Mouse (Mus musculus): ENCODE measurements at regions not wholly inside any gene's neighbourhood (a gene's known extent, or its start where the extent isn't known, plus 50 kb on each side); places are given as distances from the start of the nearest gene placed in this dataset.

DNA sequence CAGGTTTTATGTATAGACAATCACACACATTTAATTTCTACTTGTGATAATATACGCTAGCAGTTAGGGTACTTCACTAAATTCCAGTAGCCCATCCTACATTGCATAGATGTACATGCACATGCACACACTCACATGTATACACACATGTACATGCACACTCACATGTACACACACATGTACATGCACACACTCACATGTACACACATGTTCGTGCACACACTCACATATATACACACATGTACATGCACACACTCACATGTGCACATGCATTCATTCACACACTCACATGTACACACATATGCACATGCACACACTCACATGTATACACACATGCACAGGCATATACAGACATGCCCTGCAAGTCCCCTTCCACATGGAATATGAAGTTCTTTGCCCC, 326.8 kb downstream of the Tns1 start:
- WGBS = 92% methylated on average over 2 of the region's 2 CpGs
- Histone ChIP-seq H3K4me2 (replicated peaks) (no peak overlapping the region), H3K36me3 (no peaks in the 10 kb centered on the region), H3K27me3 (no peaks in the 10 kb centered on the region), H3K9me3 (no peaks in the 10 kb centered on the region), H3K4me1 (no peaks in the 10 kb centered on the region), H3K4me3 (no peak overlapping the region), H3K9ac (replicated peaks) (no peak overlapping the region), H3K27ac (replicated peaks) (no peak overlapping the region)
- ATAC-seq (replicated peaks) = no peak

DNA sequence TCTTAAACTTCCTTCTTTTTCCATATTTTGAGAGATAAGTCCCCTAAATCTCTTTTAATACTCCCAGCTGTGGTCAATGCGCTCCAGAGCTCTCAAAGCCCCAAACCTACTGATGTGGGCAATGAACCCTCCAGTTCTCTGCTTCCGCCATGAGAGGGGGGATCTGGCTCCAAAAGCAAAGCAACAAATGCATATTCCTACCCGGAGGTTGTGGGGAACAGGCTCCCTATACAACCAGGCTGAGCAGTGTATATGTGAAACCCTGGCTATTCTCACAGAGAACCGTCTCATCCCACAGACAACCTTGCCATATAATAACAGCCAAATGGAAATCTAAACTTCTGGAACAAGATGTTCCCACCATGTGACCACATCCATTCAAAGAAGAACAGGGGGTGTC, 330.4 kb downstream of the Tns1 start:
- H3K27ac ChIP-seq (replicated peaks) = no peak overlapping the region
- H3K9me3 ChIP-seq = no peaks in the 10 kb centered on the region
- no peak overlapping the region for H3K9ac ChIP-seq (replicated peaks)
- WGBS = 91% methylated on average over 4 of the region's 4 CpGs
- no peak for ATAC-seq (replicated peaks)
- H3K4me2 ChIP-seq (replicated peaks) = no peak overlapping the region
- no peak overlapping the region for H3K4me3 ChIP-seq
- no peaks in the 10 kb centered on the region for H3K27me3 ChIP-seq
- H3K36me3 ChIP-seq = no peaks in the 10 kb centered on the region
- H3K4me1 ChIP-seq = no peaks in the 10 kb centered on the region

- ATAC-seq (replicated peaks) = no peak
- H3K27ac ChIP-seq (replicated peaks) = no peak overlapping the region
- no peaks in the 10 kb centered on the region for H3K9me3 ChIP-seq
- 92% methylated on average over 3 of the region's 3 CpGs for WGBS
- no peak overlapping the region for H3K4me3 ChIP-seq
- no peak overlapping the region for H3K4me2 ChIP-seq (replicated peaks)
- H3K27me3 ChIP-seq = no peaks in the 10 kb centered on the region
- H3K4me1 ChIP-seq = no peaks in the 10 kb centered on the region
- no peak overlapping the region for H3K9ac ChIP-seq (replicated peaks)
- H3K36me3 ChIP-seq = no peaks in the 10 kb centered on the region
Observed at GRCm38 (mm10) chr1:73793256-73793655, 331.0 kb downstream of the Tns1 start.

DNA sequence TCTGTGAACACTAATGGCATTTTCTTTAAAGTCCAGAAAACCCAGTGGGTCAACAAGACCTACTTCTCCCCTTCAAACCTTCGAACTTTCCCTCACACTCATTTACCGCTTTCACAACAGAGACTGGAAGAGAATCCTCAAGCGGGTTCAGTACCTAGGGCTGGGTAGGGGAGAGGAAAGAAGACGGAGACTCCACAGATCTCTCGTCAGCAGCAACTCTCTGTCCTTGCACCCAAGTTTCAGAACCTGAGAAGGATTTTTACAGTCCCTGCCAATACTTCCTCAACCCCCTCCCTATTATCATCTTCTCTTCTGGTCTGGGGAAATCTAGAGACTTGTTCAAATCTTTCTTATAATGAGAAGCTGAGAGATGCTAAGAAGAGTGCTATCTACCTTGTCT, 331.9 kb downstream of the Tns1 start:
- H3K9me3 ChIP-seq = no peaks in the 10 kb centered on the region
- no peaks in the 10 kb centered on the region for H3K4me1 ChIP-seq
- no peak overlapping the region for H3K9ac ChIP-seq (replicated peaks)
- no peaks in the 10 kb centered on the region for H3K36me3 ChIP-seq
- no peak overlapping the region for H3K27ac ChIP-seq (replicated peaks)
- no peak for ATAC-seq (replicated peaks)
- no peak overlapping the region for H3K4me2 ChIP-seq (replicated peaks)
- H3K4me3 ChIP-seq = no peak overlapping the region
- no peaks in the 10 kb centered on the region for H3K27me3 ChIP-seq
- WGBS = 88% methylated on average over 5 of the region's 5 CpGs

DNA sequence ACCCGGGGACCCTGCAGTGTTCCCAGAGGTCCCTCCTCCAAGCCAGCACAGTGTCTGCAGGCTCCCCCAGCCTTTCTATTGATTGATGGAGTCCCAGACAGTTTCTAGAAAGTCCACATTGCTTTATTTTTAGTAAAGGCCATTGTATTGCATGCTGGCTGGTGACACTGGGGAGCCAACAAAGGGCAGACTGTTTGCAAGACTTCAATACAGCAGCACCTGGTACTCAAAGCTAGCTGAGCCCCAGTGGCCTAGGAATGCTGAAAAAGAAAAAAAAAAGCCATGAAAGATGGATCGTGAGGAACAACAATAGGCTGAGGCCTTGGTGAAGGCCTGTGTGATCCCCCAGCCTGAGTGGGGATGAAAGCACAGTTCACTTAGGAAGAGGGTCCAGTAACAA, 336.6 kb downstream of the Tns1 start:
- Histone ChIP-seq H3K27ac (replicated peaks) (no peak overlapping the region), H3K4me1 (no peaks in the 10 kb centered on the region), H3K36me3 (no peaks in the 10 kb centered on the region), H3K9me3 (no peaks in the 10 kb centered on the region), H3K4me2 (replicated peaks) (no peak overlapping the region), H3K27me3 (no peaks in the 10 kb centered on the region), H3K4me3 (no peak overlapping the region), H3K9ac (replicated peaks) (no peak overlapping the region)
- ATAC-seq (replicated peaks) = no peak
- 26% methylated on average over 2 of the region's 2 CpGs for WGBS

DNA sequence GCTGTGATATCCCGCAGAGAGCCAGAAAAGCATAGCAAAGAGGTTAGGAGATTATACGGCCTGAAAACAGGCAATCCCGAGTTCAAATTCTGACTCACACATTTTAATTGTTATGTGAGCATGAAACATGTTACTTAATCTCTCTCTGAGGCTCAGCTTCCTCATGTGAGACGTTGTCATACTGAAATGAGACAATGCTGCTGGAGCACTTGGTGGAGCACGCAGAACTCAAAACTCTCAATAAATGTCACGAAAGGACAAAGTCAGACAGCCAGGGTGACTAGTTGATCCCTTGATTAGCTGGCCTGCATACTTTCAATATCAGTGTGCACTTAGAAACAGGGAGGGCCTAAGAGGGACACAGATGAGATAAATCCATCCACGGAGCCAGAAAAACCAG, 337.0 kb downstream of the Tns1 start:
- Histone ChIP-seq H3K27ac (replicated peaks) (no peak overlapping the region), H3K27me3 (no peaks in the 10 kb centered on the region), H3K9ac (replicated peaks) (no peak overlapping the region), H3K4me1 (no peaks in the 10 kb centered on the region), H3K9me3 (no peaks in the 10 kb centered on the region), H3K4me3 (no peak overlapping the region), H3K36me3 (no peaks in the 10 kb centered on the region), H3K4me2 (replicated peaks) (no peak overlapping the region)
- ATAC-seq (replicated peaks) = no peak
- WGBS = 70% methylated on average over 7 of the region's 7 CpGs

- Histone ChIP-seq H3K36me3 (no peaks in the 10 kb centered on the region), H3K27ac (replicated peaks) (no peak overlapping the region), H3K9ac (replicated peaks) (no peak overlapping the region), H3K4me2 (replicated peaks) (no peak overlapping the region), H3K4me3 (no peak overlapping the region), H3K27me3 (no peaks in the 10 kb centered on the region), H3K4me1 (no peaks in the 10 kb centered on the region), H3K9me3 (no peaks in the 10 kb centered on the region)
- ATAC-seq (replicated peaks) = no peak
- 89% methylated on average over 2 of the region's 2 CpGs for WGBS
Observed at GRCm38 (mm10) chr1:73783303-73783702, 340.9 kb downstream of the Tns1 start.

DNA sequence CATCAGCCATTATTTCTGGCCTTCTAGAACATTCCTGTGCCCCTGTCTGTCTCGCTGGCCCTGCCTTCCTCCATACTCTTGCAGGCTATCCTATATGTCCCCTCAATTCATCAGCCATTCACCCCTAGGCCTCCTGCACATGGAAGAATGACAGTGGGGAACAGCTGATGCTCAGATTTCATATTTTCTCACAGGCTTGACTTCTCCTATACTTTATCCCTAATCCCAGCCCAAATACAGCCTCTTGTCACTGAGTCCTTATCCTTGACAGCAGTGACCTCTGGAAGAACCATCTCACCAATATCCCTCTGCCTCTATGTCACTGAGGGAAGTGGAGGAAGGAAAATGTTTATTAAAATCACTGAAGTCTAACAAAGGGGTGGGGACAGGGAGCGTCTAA, 341.4 kb downstream of the Tns1 start:
- Histone ChIP-seq H3K9ac (replicated peaks) (no peak overlapping the region), H3K4me3 (no peak overlapping the region), H3K27me3 (no peaks in the 10 kb centered on the region), H3K36me3 (no peaks in the 10 kb centered on the region), H3K9me3 (no peaks in the 10 kb centered on the region), H3K4me1 (no peaks in the 10 kb centered on the region), H3K4me2 (replicated peaks) (no peak overlapping the region), H3K27ac (replicated peaks) (no peak overlapping the region)
- 88% methylated on average over 2 of the region's 2 CpGs for WGBS
- no peak for ATAC-seq (replicated peaks)

GRCm38 (mm10) chr1:73771773-73772172, 352.5 kb downstream of the Tns1 start:
- no peak overlapping the region for H3K4me2 ChIP-seq (replicated peaks)
- no peaks in the 10 kb centered on the region for H3K9me3 ChIP-seq
- no peaks in the 10 kb centered on the region for H3K36me3 ChIP-seq
- H3K4me1 ChIP-seq = no peaks in the 10 kb centered on the region
- 90% methylated on average over 5 of the region's 5 CpGs for WGBS
- no peak for ATAC-seq (replicated peaks)
- no peak overlapping the region for H3K4me3 ChIP-seq
- no peak overlapping the region for H3K9ac ChIP-seq (replicated peaks)
- H3K27ac ChIP-seq (replicated peaks) = no peak overlapping the region
- no peaks in the 10 kb centered on the region for H3K27me3 ChIP-seq

DNA sequence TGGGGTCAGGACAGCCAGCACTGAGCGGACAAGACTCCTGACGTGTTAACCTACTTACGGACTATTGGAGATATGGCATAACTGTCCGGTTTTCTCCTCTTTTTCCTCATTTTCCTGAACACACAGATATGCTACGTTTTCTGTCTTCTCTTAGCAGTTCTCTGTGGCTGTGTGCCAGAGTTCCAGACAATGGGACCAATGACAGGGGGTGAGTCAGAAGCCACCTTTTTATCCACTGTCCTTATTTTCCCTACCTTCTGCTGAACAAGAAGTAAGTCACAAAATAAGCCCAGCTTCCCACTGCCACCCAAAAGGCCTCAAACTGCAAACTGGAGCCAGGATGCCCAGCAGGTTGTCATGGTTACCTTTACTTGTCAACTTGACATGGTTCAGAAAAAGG, 353.6 kb downstream of the Tns1 start:
- WGBS = 78% methylated on average over 5 of the region's 5 CpGs
- Histone ChIP-seq H3K4me1 (no peaks in the 10 kb centered on the region), H3K27me3 (no peaks in the 10 kb centered on the region), H3K9ac (replicated peaks) (no peak overlapping the region), H3K27ac (replicated peaks) (no peak overlapping the region), H3K9me3 (no peaks in the 10 kb centered on the region), H3K36me3 (no peaks in the 10 kb centered on the region), H3K4me2 (replicated peaks) (no peak overlapping the region), H3K4me3 (no peak overlapping the region)
- ATAC-seq (replicated peaks) = no peak

DNA sequence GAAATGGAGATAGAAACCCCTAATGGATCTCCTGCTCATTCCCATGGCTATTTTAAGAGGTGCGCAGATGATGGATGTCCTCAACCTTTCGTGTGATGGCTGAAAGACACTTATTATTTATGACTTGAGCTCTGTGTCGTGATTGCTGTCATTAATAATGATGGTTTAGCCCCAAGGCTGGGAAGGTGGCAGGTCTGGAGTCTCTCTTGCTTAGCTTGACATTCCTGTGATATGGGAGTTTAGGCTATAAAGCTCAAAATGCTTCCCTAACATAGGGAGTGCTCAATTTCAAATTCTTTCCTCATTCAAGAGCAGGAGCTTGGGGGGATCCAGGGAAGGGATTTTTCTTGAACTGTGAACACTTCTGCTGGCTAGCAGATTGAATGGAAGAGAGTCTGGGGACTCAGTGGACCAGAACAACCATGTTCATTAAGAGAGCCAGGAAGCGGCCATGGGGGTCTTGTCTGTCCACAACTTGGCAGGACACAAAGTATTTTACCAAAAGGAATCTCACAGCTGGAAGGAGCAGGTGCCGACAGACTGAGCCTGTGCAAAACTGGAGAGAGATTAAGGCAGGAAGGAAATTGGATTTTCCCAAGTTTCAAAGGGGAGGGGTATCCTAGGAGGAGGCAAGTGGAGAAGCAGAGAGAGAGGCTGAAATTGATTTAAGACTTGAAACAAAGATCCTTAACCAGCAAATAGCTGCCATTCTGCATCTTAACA, 359.5 kb downstream of the Tns1 start:
- H3K9ac ChIP-seq (replicated peaks) = no peak overlapping the region
- no peaks in the 10 kb centered on the region for H3K27me3 ChIP-seq
- H3K36me3 ChIP-seq = no peaks in the 10 kb centered on the region
- no peak for ATAC-seq (replicated peaks)
- H3K4me1 ChIP-seq = no peaks in the 10 kb centered on the region
- H3K4me2 ChIP-seq (replicated peaks) = no peak overlapping the region
- 58% methylated on average over 5 of the region's 5 CpGs for WGBS
- H3K27ac ChIP-seq (replicated peaks) = no peak overlapping the region
- H3K4me3 ChIP-seq = no peak overlapping the region
- no peaks in the 10 kb centered on the region for H3K9me3 ChIP-seq

GRCm38 (mm10) chr1:73758110-73759061, 365.9 kb downstream of the Tns1 start:
- 28% methylated on average over 11 of the region's 11 CpGs for WGBS
- H3K4me1 ChIP-seq = no peaks in the 10 kb centered on the region
- H3K4me2 ChIP-seq (replicated peaks) = no peak overlapping the region
- H3K9me3 ChIP-seq = no peaks in the 10 kb centered on the region
- no peak overlapping the region for H3K4me3 ChIP-seq
- no peaks in the 10 kb centered on the region for H3K27me3 ChIP-seq
- no peak overlapping the region for H3K27ac ChIP-seq (replicated peaks)
- H3K9ac ChIP-seq (replicated peaks) = no peak overlapping the region
- peak; percentile 41; the same call in 1 of the 2 replicates for ATAC-seq (replicated peaks)
- H3K36me3 ChIP-seq = no peaks in the 10 kb centered on the region
